Mouse (Mus musculus): Measurements from ENCODE around the gene Bad.
A peak's percentile ranks its signal among the peaks of the same experiment; 100 is the strongest.

Gene Bad

GRCm38 (mm10) chr19:6915276-6915675 is 26.4 kb upstream of the Bad start:
- no peak for DNase-seq

GRCm38 (mm10) chr19:6916496-6916895 is 25.2 kb upstream of the Bad start:
- DNase-seq, result no peak

- DNase-seq, result no peak
Measured at GRCm38 (mm10) chr19:6918321-6918720, 23.3 kb upstream of the Bad start.

GRCm38 (mm10) chr19:6919431-6919830 is 22.2 kb upstream of the Bad start:
- no peak for DNase-seq

GRCm38 (mm10) chr19:6919876-6920740 is 21.6 kb upstream of the Bad start:
- DNase-seq, result peak; percentile 55 to 62

GRCm38 (mm10) chr19:6920741-6921636 is 20.7 kb upstream of the Bad start:
- DNase-seq, result peak; percentile 71 to 72

- DNase-seq, result peak; percentile 100
Measured at GRCm38 (mm10) chr19:6921647-6922567, 19.8 kb upstream of the Bad start, which contains the start of gene Esrra. Gene Esrra (minus strand): TSS chr19:6921813.

GRCm38 (mm10) chr19:6922901-6923735 is 18.5 kb upstream of the Bad start:
- DNase-seq, result no peak

GRCm38 (mm10) chr19:6924461-6925306 is 17.0 kb upstream of the Bad start:
- peak; percentile 95 to 97 for DNase-seq

- no peak for DNase-seq
Measured at GRCm38 (mm10) chr19:6925307-6925573, 16.4 kb upstream of the Bad start, which contains the start of gene Catsperz. Gene Catsperz (minus strand): TSS chr19:6925380.

GRCm38 (mm10) chr19:6925611-6926329 is 15.9 kb upstream of the Bad start:
- peak in 1 of 2 experiments; percentile 44 for DNase-seq

- peak in 1 of 2 experiments; percentile 40 for DNase-seq
Measured at GRCm38 (mm10) chr19:6926559-6927255, 15.0 kb upstream of the Bad start.

GRCm38 (mm10) chr19:6928080-6928479 is 13.6 kb upstream of the Bad start:
- DNase-seq, result no peak

GRCm38 (mm10) chr19:6931002-6931401 is 10.7 kb upstream of the Bad start:
- no peak for DNase-seq

- DNase-seq, result no peak
Measured at GRCm38 (mm10) chr19:6932018-6932417, 9.6 kb upstream of the Bad start.

GRCm38 (mm10) chr19:6933102-6933435 is 8.6 kb upstream of the Bad start:
- DNase-seq, result no peak

GRCm38 (mm10) chr19:6933436-6934194 is 8.0 kb upstream of the Bad start:
- peak; percentile 71 to 76 for DNase-seq

GRCm38 (mm10) chr19:6934195-6934977 is 7.3 kb upstream of the Bad start, which contains the start of gene Kcnk4:
Gene Kcnk4 (minus strand): TSS chr19:6934515.
- peak; percentile 60 to 64 for DNase-seq

All from cerebellum, postnatal 10 days (tissue).